Mouse (Mus musculus): Measurements from ENCODE around the gene CN725425. TPM values are rescaled to one million over a fixed set of nuclear protein-coding genes. Genes with fewer than 3 reads are reported as not detected.
A peak's percentile ranks its signal among the peaks of the same experiment; 100 is the strongest.

The CN725425 gene
- polyA plus RNA-seq, 1 experiment from 2014 or later, result not detected

- Histone ChIP-seq H3K4me2 (no peak overlapping the region), H3K9me3 (no peaks in the 10 kb centered on the region), H3K9ac (no peak overlapping the region), H3K36me3 (no peaks in the 10 kb centered on the region), H3K4me3 (replicated peaks) (no peak overlapping the region), H3K4me1 (no peaks in the 10 kb centered on the region), H3K27ac (no peak overlapping the region), H3K27me3 (replicated peaks) (no peaks in the 10 kb centered on the region)
- 61% methylated on average over 15 of the region's 15 CpGs for WGBS
- no peak for ATAC-seq (ENCODE audit: insufficient read depth, low FRiP score, low read depth)
Observed at GRCm38 (mm10) chr15:91179911-91180622, 19.2 kb upstream of the CN725425 start.

GRCm38 (mm10) chr15:91186358-91186757 lies 12.9 kb upstream of the CN725425 start:
- no peak for ATAC-seq (ENCODE audit: insufficient read depth, low FRiP score, low read depth)
- no peak overlapping the region for H3K27ac ChIP-seq
- H3K36me3 ChIP-seq, result no peaks in the 10 kb centered on the region
- H3K9me3 ChIP-seq, result no peaks in the 10 kb centered on the region
- H3K4me3 ChIP-seq (replicated peaks), result no peak overlapping the region
- 0 out of 2 replicates have a peak, but pooled peaks cover 5% of the 10 kb centered on the region for H3K4me1 ChIP-seq
- WGBS, result 85% methylated on average over 6 of the region's 6 CpGs
- no peak overlapping the region for H3K9ac ChIP-seq
- no peaks in the 10 kb centered on the region for H3K27me3 ChIP-seq (replicated peaks)
- H3K4me2 ChIP-seq, result no peak overlapping the region

GRCm38 (mm10) chr15:91190026-91190425 lies 9.3 kb upstream of the CN725425 start:
- Histone ChIP-seq H3K4me1 (0 out of 2 replicates have a peak, but pooled peaks cover 7% of the 10 kb centered on the region), H3K36me3 (no peaks in the 10 kb centered on the region), H3K4me3 (replicated peaks) (peak overlapping the region; percentile 44; the same call in 1 of the 2 replicates), H3K9ac (no peak overlapping the region), H3K9me3 (no peaks in the 10 kb centered on the region), H3K4me2 (peak overlapping the region; percentile 83; the same call in 1 of the 2 replicates), H3K27ac (no peak overlapping the region), H3K27me3 (replicated peaks) (no peaks in the 10 kb centered on the region)
- 49% methylated on average over 4 of the region's 4 CpGs for WGBS
- no peak for ATAC-seq (ENCODE audit: insufficient read depth, low FRiP score, low read depth)

- 0 out of 2 replicates have a peak, but pooled peaks have one; percentile 21 for ATAC-seq (ENCODE audit: insufficient read depth, low FRiP score, low read depth)
- Histone ChIP-seq H3K4me2 (peak overlapping the region; percentile 83), H3K27me3 (replicated peaks) (no peaks in the 10 kb centered on the region), H3K27ac (peak overlapping the region; percentile 77; the same call in 1 of the 2 replicates), H3K9ac (no peak overlapping the region), H3K4me1 (0 out of 2 replicates have a peak, but pooled peaks cover 7% of the 10 kb centered on the region), H3K9me3 (no peaks in the 10 kb centered on the region), H3K36me3 (no peaks in the 10 kb centered on the region), H3K4me3 (replicated peaks) (peak overlapping the region; percentile 44)
- 48% methylated on average over 17 of the region's 17 CpGs for WGBS
Observed at GRCm38 (mm10) chr15:91190519-91191207, 8.6 kb upstream of the CN725425 start.

- no peaks in the 10 kb centered on the region for H3K9me3 ChIP-seq
- H3K4me2 ChIP-seq, result peak within 1 kb of the TSS; percentile 83
- H3K27me3 ChIP-seq (replicated peaks), result no peaks in the 10 kb centered on the region
- peak; percentile 90 for ATAC-seq (ENCODE audit: insufficient read depth, low FRiP score, low read depth)
- no peak within 1 kb of the TSS for H3K9ac ChIP-seq
- peak within 1 kb of the TSS; percentile 44 for H3K4me3 ChIP-seq (replicated peaks)
- H3K27ac ChIP-seq, result peak within 1 kb of the TSS; percentile 77
- under 1% methylated on average over 22 of the region's 22 CpGs for WGBS
- H3K4me1 ChIP-seq, result 0 out of 2 replicates have a peak, but pooled peaks cover 7% of the 10 kb centered on the region
- H3K36me3 ChIP-seq, result no peaks in the 10 kb centered on the region
Observed at GRCm38 (mm10) chr15:91191412-91192222, 7.7 kb upstream of the CN725425 start, which contains the start of gene Abcd2. Gene Abcd2 (minus strand): TSS chr15:91191799.

GRCm38 (mm10) chr15:91192223-91192598 lies 7.1 kb upstream of the CN725425 start:
- Histone ChIP-seq H3K27me3 (replicated peaks) (no peaks in the 10 kb centered on the region), H3K9ac (no peak overlapping the region), H3K4me1 (0 out of 2 replicates have a peak, but pooled peaks cover 7% of the 10 kb centered on the region), H3K9me3 (no peaks in the 10 kb centered on the region), H3K4me2 (peak overlapping the region; percentile 83), H3K27ac (peak overlapping the region; percentile 77), H3K4me3 (replicated peaks) (peak overlapping the region; percentile 44), H3K36me3 (no peaks in the 10 kb centered on the region)
- no peak for ATAC-seq (ENCODE audit: insufficient read depth, low FRiP score, low read depth)
- WGBS, result 8% methylated on average over 7 of the region's 7 CpGs

GRCm38 (mm10) chr15:91200833-91201232 lies 1.5 kb downstream of the CN725425 start:
- ATAC-seq (ENCODE audit: insufficient read depth, low FRiP score, low read depth), result no peak

GRCm38 (mm10) chr15:91202486-91202885 lies 3.2 kb downstream of the CN725425 start:
- no peaks in the 10 kb centered on the region for H3K36me3 ChIP-seq
- no peaks in the 10 kb centered on the region for H3K27me3 ChIP-seq (replicated peaks)
- no peaks in the 10 kb centered on the region for H3K9me3 ChIP-seq
- WGBS, result 91% methylated on average over 1 of the region's 1 CpGs
- no peak overlapping the region for H3K4me3 ChIP-seq (replicated peaks)
- no peak overlapping the region for H3K27ac ChIP-seq
- H3K4me2 ChIP-seq, result no peak overlapping the region
- no peak overlapping the region for H3K9ac ChIP-seq
- H3K4me1 ChIP-seq, result no peaks in the 10 kb centered on the region
- ATAC-seq (ENCODE audit: insufficient read depth, low FRiP score, low read depth), result no peak

More at GRCm38 (mm10) chr15:91200833-91201232, 1.5 kb downstream of the CN725425 start:
- WGBS, result 83% methylated on average over 1 of the region's 1 CpGs
- Histone ChIP-seq H3K4me2 (no peak overlapping the region), H3K27ac (no peak overlapping the region), H3K27me3 (replicated peaks) (no peaks in the 10 kb centered on the region), H3K4me1 (no peaks in the 10 kb centered on the region), H3K9me3 (no peaks in the 10 kb centered on the region), H3K4me3 (replicated peaks) (no peak overlapping the region), H3K36me3 (no peaks in the 10 kb centered on the region), H3K9ac (no peak overlapping the region)

- Histone ChIP-seq H3K4me3 (replicated peaks) (no peak overlapping the region), H3K27ac (no peak overlapping the region), H3K4me2 (no peak overlapping the region), H3K27me3 (replicated peaks) (no peaks in the 10 kb centered on the region), H3K9ac (no peak overlapping the region), H3K36me3 (no peaks in the 10 kb centered on the region), H3K9me3 (no peaks in the 10 kb centered on the region), H3K4me1 (no peaks in the 10 kb centered on the region)
- WGBS, result 80% methylated on average over 3 of the region's 3 CpGs
- no peak for ATAC-seq (ENCODE audit: insufficient read depth, low FRiP score, low read depth)
Observed at GRCm38 (mm10) chr15:91203521-91203920, 4.2 kb downstream of the CN725425 start.

GRCm38 (mm10) chr15:91206518-91206917 lies 7.2 kb downstream of the CN725425 start:
- H3K9ac ChIP-seq, result no peak overlapping the region
- H3K4me1 ChIP-seq, result no peaks in the 10 kb centered on the region
- WGBS, result 81% methylated on average over 5 of the region's 5 CpGs
- H3K4me3 ChIP-seq (replicated peaks), result no peak overlapping the region
- H3K36me3 ChIP-seq, result no peaks in the 10 kb centered on the region
- no peaks in the 10 kb centered on the region for H3K9me3 ChIP-seq
- no peak overlapping the region for H3K27ac ChIP-seq
- no peaks in the 10 kb centered on the region for H3K27me3 ChIP-seq (replicated peaks)
- no peak overlapping the region for H3K4me2 ChIP-seq
- no peak for ATAC-seq (ENCODE audit: insufficient read depth, low FRiP score, low read depth)

- H3K9ac ChIP-seq, result no peak overlapping the region
- no peak overlapping the region for H3K4me3 ChIP-seq (replicated peaks)
- no peaks in the 10 kb centered on the region for H3K27me3 ChIP-seq (replicated peaks)
- H3K9me3 ChIP-seq, result no peaks in the 10 kb centered on the region
- no peaks in the 10 kb centered on the region for H3K36me3 ChIP-seq
- H3K4me2 ChIP-seq, result no peak overlapping the region
- no peak overlapping the region for H3K27ac ChIP-seq
- WGBS, result 75% methylated on average over 5 of the region's 5 CpGs
- ATAC-seq (ENCODE audit: insufficient read depth, low FRiP score, low read depth), result no peak
- no peaks in the 10 kb centered on the region for H3K4me1 ChIP-seq
Observed at GRCm38 (mm10) chr15:91237294-91237693, 38.0 kb downstream of the CN725425 start.

Data from stomach, embryonic 15.5 days (tissue).